Mouse (Mus musculus): ENCODE measurements around the gene Ppp1r9a. TPM values are rescaled to one million over a fixed set of nuclear protein-coding genes. Genes with fewer than 3 reads are reported as not detected.
A peak's percentile ranks its signal among the peaks of the same experiment; 100 is the strongest.

Gene Ppp1r9a
- total RNA-seq, 2 experiments from 2014 or later, result 171 TPM

DNA sequence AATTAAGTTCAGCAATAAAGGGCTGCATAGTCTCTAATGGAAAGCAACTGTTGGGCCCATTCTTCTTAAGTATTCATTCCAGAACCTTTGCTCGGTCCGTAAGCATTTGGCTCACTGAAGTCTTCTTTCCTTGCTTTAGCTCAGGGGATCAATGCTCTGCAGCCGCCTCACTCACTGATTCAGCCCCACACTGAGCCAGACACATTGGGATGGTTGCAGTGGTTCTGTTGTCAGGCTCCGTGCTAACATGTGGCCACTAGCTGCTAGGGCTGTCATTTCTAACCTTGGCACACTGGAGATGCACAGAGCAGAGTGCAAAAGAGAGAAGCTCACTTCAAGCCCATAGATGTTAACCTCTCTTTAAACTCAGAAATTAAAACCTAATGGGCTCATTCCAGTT, 96.2 kb downstream of the Ppp1r9a start:
- Histone ChIP-seq H3K4me3 (no peak overlapping the region), H3K27ac (no peak overlapping the region)
- no peak for TF ChIP-seq CTCF (conservative IDR thresholded peaks at IDR 0.05)
- DNase-seq (ENCODE audit: low spot score in 2 of 2), result no peak

- no peak for DNase-seq (ENCODE audit: low spot score in 2 of 2)
- no peak for TF ChIP-seq CTCF (conservative IDR thresholded peaks at IDR 0.05)
- no peak overlapping the region for H3K4me3 ChIP-seq
- H3K27ac ChIP-seq, result no peak overlapping the region
Observed at GRCm38 (mm10) chr6:5000788-5001187, 98.1 kb downstream of the Ppp1r9a start.

DNA sequence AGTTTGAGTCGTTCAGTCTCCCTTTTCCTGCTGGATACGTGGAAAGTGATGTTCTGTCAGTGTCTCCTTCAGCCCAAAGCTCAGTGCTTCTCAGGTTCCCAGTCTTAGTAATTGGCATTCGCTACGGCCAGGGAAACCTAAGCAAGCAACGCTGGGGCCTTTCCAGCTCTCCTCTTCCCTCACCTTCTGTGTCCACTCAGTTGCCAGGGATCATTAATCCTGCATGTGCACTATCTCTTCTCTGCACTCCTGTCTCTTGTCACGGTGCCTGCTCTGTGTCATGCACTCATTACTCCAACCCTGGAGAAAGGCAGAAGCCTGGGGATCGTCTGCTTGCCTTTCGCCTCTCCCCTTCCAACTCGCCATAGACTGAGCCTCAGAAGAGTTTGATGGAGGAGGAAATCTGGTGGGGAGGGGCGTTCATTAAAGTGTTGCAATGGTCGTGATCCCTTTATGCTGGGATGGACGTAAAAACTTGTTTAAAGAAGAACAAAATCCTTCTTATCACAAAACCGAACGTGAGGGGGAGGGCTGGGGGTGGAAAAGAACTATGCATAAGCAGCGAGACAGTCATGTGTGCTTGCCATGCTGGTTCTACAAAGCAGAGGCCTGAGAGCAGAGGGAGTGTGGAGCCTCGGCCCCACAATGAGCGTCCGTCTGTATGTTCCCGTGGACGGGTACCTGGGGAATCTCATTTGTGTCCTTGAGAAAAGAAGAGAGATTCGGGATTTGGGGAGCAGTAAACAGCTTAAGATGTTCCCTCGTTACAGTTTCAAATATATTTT, 103.0 kb downstream of the Ppp1r9a start:
- no peak overlapping the region for H3K4me3 ChIP-seq
- TF ChIP-seq CTCF (conservative IDR thresholded peaks at IDR 0.05), result no peak
- no peak overlapping the region for H3K27ac ChIP-seq

GRCm38 (mm10) chr6:5006283-5006946, 103.7 kb downstream of the Ppp1r9a start:
- TF ChIP-seq CTCF (conservative IDR thresholded peaks at IDR 0.05), result no peak
- H3K27ac ChIP-seq, result peak overlapping the region; percentile 28; the same call in 1 of the 2 replicates
- no peak overlapping the region for H3K4me3 ChIP-seq
- no peak for DNase-seq (ENCODE audit: low spot score in 2 of 2)

More for the DNA sequence above, 103.0 kb downstream of the Ppp1r9a start:
- DNase-seq (ENCODE audit: low spot score in 2 of 2), result no peak

- no peak for TF ChIP-seq CTCF (conservative IDR thresholded peaks at IDR 0.05)
- DNase-seq (ENCODE audit: low spot score in 2 of 2), result no peak
Observed at GRCm38 (mm10) chr6:5008166-5008565, 105.4 kb downstream of the Ppp1r9a start.

GRCm38 (mm10) chr6:5008603-5009002, 105.9 kb downstream of the Ppp1r9a start:
- DNase-seq (ENCODE audit: low spot score in 2 of 2), result no peak
- TF ChIP-seq CTCF (conservative IDR thresholded peaks at IDR 0.05), result no peak
- no peak overlapping the region for H3K4me3 ChIP-seq
- H3K27ac ChIP-seq, result no peak overlapping the region

More at GRCm38 (mm10) chr6:5008166-5008565, 105.4 kb downstream of the Ppp1r9a start:
- Histone ChIP-seq H3K27ac (no peak overlapping the region), H3K4me3 (no peak overlapping the region)

GRCm38 (mm10) chr6:5010553-5011416, 108.1 kb downstream of the Ppp1r9a start:
- no peak; the same call in 1 of the 2 replicates for TF ChIP-seq CTCF (conservative IDR thresholded peaks at IDR 0.05)
- DNase-seq (ENCODE audit: low spot score in 2 of 2), result no peak
- no peak overlapping the region for H3K4me3 ChIP-seq
- H3K27ac ChIP-seq, result no peak overlapping the region

GRCm38 (mm10) chr6:5012794-5013193, 110.1 kb downstream of the Ppp1r9a start:
- H3K27ac ChIP-seq, result no peak overlapping the region
- no peak for DNase-seq (ENCODE audit: low spot score in 2 of 2)
- TF ChIP-seq CTCF (conservative IDR thresholded peaks at IDR 0.05), result no peak
- no peak overlapping the region for H3K4me3 ChIP-seq

DNA sequence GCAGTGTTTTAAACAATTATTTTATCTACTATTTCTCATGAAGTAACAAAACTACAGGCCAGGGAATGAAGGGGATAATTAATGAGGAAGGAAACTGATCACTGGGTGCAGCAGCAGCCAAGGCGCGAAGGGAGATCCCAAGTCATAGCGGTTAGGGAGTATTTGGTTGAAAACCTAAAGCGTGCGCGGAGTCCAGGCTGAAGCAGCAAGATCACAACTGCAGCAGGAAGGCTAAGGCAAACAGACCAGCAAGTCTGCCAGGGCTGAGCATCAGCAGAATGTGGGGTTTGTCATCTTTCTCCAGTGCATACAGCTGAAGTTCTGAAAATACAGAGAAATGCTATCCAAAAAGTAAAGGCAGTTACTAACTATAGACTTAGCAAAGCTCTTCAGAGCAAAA, 111.8 kb downstream of the Ppp1r9a start:
- no peak overlapping the region for H3K27ac ChIP-seq
- no peak for TF ChIP-seq CTCF (conservative IDR thresholded peaks at IDR 0.05)
- no peak for DNase-seq (ENCODE audit: low spot score in 2 of 2)
- no peak overlapping the region for H3K4me3 ChIP-seq

- TF ChIP-seq CTCF (conservative IDR thresholded peaks at IDR 0.05), result no peak
Observed at GRCm38 (mm10) chr6:5015173-5015572, 112.5 kb downstream of the Ppp1r9a start.

DNA sequence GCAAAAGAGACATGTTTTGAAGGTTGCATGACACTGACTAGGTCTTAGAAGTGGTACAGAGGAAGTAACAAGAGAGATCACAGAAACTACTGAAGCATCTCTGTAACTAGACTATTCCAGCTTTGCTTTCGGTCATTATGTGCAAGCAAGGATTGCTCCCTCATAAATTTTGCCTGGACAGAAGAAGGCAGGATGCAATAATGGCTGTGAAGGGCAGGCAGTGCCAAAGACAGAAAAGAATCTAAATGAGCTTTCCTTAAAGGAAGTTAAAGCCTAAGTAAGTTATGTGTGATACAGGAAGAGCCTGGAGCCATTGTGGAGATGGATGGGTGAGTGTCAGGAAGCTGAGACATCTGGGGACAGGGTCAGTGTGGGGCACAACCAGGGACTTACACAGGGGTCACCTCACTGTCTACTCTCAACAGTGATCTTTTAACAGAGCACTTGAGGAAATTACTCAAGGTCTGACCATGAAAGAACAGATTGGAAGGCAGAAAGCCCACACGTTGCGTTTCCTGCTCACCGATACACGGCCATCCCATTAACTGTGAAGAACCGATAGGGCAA, 115.3 kb downstream of the Ppp1r9a start:
- DNase-seq (ENCODE audit: low spot score in 2 of 2), result no peak
- no peak for TF ChIP-seq CTCF (conservative IDR thresholded peaks at IDR 0.05)
- no peak overlapping the region for H3K4me3 ChIP-seq
- no peak overlapping the region for H3K27ac ChIP-seq

More at GRCm38 (mm10) chr6:5015173-5015572, 112.5 kb downstream of the Ppp1r9a start:
- H3K4me3 ChIP-seq, result no peak overlapping the region
- no peak overlapping the region for H3K27ac ChIP-seq
- no peak for DNase-seq (ENCODE audit: low spot score in 2 of 2)

DNA sequence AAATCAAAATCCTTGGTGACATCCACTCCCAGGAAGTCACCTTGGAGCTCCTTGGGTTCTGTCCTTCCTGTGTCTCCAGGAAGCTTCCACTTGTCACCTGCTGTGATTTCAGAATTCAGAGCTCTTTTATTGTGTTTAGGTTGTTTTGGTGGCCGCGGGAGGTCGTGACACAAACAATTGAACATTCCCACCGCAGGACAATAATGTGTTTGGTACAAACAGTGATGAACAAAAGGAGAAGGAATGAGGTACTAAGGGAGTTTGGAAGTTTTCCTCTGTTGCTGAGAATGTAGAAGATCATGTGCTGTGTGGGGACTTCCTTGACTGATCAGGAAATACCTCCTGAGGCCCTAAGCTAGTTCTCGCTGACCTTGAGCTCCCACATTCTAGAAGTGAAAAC, 116.5 kb downstream of the Ppp1r9a start:
- Histone ChIP-seq H3K27ac (no peak overlapping the region), H3K4me3 (no peak overlapping the region)
- no peak for TF ChIP-seq CTCF (conservative IDR thresholded peaks at IDR 0.05)
- no peak for DNase-seq (ENCODE audit: low spot score in 2 of 2)
